Mouse (Mus musculus) left cerebral cortex, adult 2 months (tissue): Measurements from ENCODE around the gene Dpysl4. TPM values are rescaled to one million over a fixed set of nuclear protein-coding genes. Genes with fewer than 3 reads are reported as not detected.

Source experiments
- DNase-seq, 2 experiments: peaks; one replicate each; pipeline ENCODE4 v3.0.0; 2021 to 2022; ENCODE audit warnings: low spot score in 2 of 2, mixed read lengths in 1 of 2; ENCODE audit errors: extremely low spot score in 1 of 2
- H3K27ac ChIP-seq: fragments of 200-600 bp; 2 replicates; pipeline ENCODE4 v1.8.1; 2022
- H3K4me3 ChIP-seq: fragments of 200-600 bp; 2 replicates; pipeline ENCODE4 v1.8.1; 2022
- CTCF ChIP-seq: fragments of 200-600 bp; IDR thresholded peaks from 2 replicates; pipeline ENCODE4 v1.8.1; 2022; ENCODE audit warnings: antibody characterized with exemption, mild to moderate bottlenecking, moderate library complexity
- intact Hi-C: fragments of 180-260 bp; cut with DNase I; formaldehyde crosslinking; loops from one replicate; pipeline ENCODE4 v1.15.1; 2025
- total RNA-seq, 2 experiments: library from RNA; stranded (reverse); gene quantifications; 2 replicates each; pipeline ENCODE4 v1.2.3; 2021

Gene Dpysl4
- total RNA-seq, 2 experiments from 2014 or later: 48.2 to 56.9 TPM

- intact Hi-C loops: no loop called here
- TF ChIP-seq CTCF: no peak
- H3K4me3 ChIP-seq: no peak overlapping the region
- no peak for DNase-seq
- peak overlapping the region; percentile 32; the same call in 1 of the 2 replicates for H3K27ac ChIP-seq
Observed at GRCm38 (mm10) chr7:139101286-139101804, 15.5 kb downstream of the Dpysl4 start.

GRCm38 (mm10) chr7:139101826-139102225 lies 16.0 kb downstream of the Dpysl4 start:
- intact Hi-C loops: no loop called here
- H3K4me3 ChIP-seq: no peak overlapping the region
- no peak for DNase-seq
- no peak for TF ChIP-seq CTCF
- H3K27ac ChIP-seq: peak overlapping the region; percentile 32; the same call in 1 of the 2 replicates

GRCm38 (mm10) chr7:139103960-139104381 lies 18.2 kb downstream of the Dpysl4 start:
- H3K27ac ChIP-seq: no peak overlapping the region; the same call in 1 of the 2 replicates
- intact Hi-C loops: loop anchor here (1.0 kb wide), 1 partner anchor 36 kb away; no protein-coding TSS in a partner anchor
- TF ChIP-seq CTCF: peak; percentile 47
- H3K4me3 ChIP-seq: no peak overlapping the region
- no peak for DNase-seq

GRCm38 (mm10) chr7:139105076-139105475 lies 19.3 kb downstream of the Dpysl4 start:
- no peak for DNase-seq
- Histone ChIP-seq H3K4me3 (no peak overlapping the region), H3K27ac (no peak overlapping the region)
- no peak for TF ChIP-seq CTCF
- intact Hi-C loops: no loop called here

- Histone ChIP-seq H3K4me3 (no peak overlapping the region), H3K27ac (no peak overlapping the region)
- intact Hi-C loops: no loop called here
- DNase-seq: no peak
- TF ChIP-seq CTCF: no peak
Observed at GRCm38 (mm10) chr7:139105705-139106104, 19.9 kb downstream of the Dpysl4 start.

- intact Hi-C loops: no loop called here
- H3K27ac ChIP-seq: no peak overlapping the region
Observed at GRCm38 (mm10) chr7:139107908-139108650, 22.3 kb downstream of the Dpysl4 start.

GRCm38 (mm10) chr7:139119152-139119774 lies 33.5 kb downstream of the Dpysl4 start:
- Histone ChIP-seq H3K27ac (no peak overlapping the region), H3K4me3 (no peak overlapping the region)
- intact Hi-C loops: no loop called here
- DNase-seq: peak; percentile 84 to 89
- TF ChIP-seq CTCF: peak; percentile 91

More at GRCm38 (mm10) chr7:139107908-139108650, 22.3 kb downstream of the Dpysl4 start:
- no peak for TF ChIP-seq CTCF
- no peak overlapping the region for H3K4me3 ChIP-seq
- DNase-seq: no peak

- intact Hi-C loops: loop anchor here (5.0 kb wide), 2 partner anchors 83 to 178 kb away; no protein-coding TSS in a partner anchor
- Histone ChIP-seq H3K27ac (no peak overlapping the region), H3K4me3 (no peak overlapping the region)
- no peak for TF ChIP-seq CTCF
- DNase-seq: no peak
Observed at GRCm38 (mm10) chr7:139119775-139120153, 34.0 kb downstream of the Dpysl4 start.

GRCm38 (mm10) chr7:139125881-139126280 lies 40.1 kb downstream of the Dpysl4 start:
- DNase-seq: no peak
- no peak for TF ChIP-seq CTCF
- intact Hi-C loops: no loop called here
- Histone ChIP-seq H3K27ac (no peak overlapping the region; the same call in 1 of the 2 replicates), H3K4me3 (no peak overlapping the region)

GRCm38 (mm10) chr7:139126549-139126948 lies 40.7 kb downstream of the Dpysl4 start:
- H3K4me3 ChIP-seq: no peak overlapping the region
- intact Hi-C loops: no loop called here
- no peak for TF ChIP-seq CTCF
- DNase-seq: no peak
- peak overlapping the region; percentile 28 for H3K27ac ChIP-seq

- peak overlapping the region; percentile 56 for H3K27ac ChIP-seq
- intact Hi-C loops: no loop called here
- DNase-seq: no peak
- no peak for TF ChIP-seq CTCF
- H3K4me3 ChIP-seq: no peak overlapping the region
Observed at GRCm38 (mm10) chr7:139128994-139129393, 43.2 kb downstream of the Dpysl4 start.

- Histone ChIP-seq H3K4me3 (no peak overlapping the region), H3K27ac (no peak overlapping the region; the same call in 1 of the 2 replicates)
- intact Hi-C loops: no loop called here
- no peak; the same call in none of the 2 replicates for TF ChIP-seq CTCF
- DNase-seq: no peak
Observed at GRCm38 (mm10) chr7:139130361-139130760, 44.6 kb downstream of the Dpysl4 start.
